Mouse (Mus musculus): ENCODE data around the gene Cyld. TPM values are rescaled to one million over a fixed set of nuclear protein-coding genes. Genes with fewer than 3 reads are reported as not detected.
A peak's percentile ranks its signal among the peaks of the same experiment; 100 is the strongest.
"Not testable (repeated sequence)": the region's sequence is repeated elsewhere in the genome, so short reads cannot be mapped to it uniquely, and the experiment has no call there.

Cyld gene
- polyA plus RNA-seq, 1 experiment: 8.9 TPM

DNA sequence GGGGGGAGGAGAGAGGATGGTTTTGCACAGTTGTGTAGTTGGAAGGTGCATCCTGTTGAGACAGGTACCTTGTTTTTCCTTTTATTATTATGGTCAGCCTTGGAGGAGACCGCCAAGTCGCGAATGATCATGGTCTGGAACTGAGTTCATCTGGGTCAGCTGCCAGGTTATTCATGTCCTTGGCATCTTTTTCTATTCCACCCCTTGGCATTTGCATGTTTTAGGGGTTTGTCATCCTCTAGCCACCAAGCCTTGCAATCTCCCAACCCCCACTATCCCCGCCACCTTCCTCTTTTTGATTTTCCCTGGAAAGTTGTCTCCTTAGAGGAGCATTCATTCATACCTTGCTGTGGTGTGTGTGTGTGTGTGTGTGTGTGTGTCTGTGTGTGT lies 809 bp downstream of the Cyld start:
- Histone ChIP-seq H3K4me1 (ENCODE audit: control insufficient read depth, insufficient read depth, insufficient read length, low read length) (no peaks in the 10 kb centered on the region; the same call in 1 of the 2 replicates), H3K27ac (replicated peaks; ENCODE audit: low read depth, low read length) (peak overlapping the region; percentile 55; the same call in 1 of the 2 replicates), H3K4me3 (ENCODE audit: insufficient read depth, low read depth, low read length) (peak overlapping the region; percentile 86)

DNA sequence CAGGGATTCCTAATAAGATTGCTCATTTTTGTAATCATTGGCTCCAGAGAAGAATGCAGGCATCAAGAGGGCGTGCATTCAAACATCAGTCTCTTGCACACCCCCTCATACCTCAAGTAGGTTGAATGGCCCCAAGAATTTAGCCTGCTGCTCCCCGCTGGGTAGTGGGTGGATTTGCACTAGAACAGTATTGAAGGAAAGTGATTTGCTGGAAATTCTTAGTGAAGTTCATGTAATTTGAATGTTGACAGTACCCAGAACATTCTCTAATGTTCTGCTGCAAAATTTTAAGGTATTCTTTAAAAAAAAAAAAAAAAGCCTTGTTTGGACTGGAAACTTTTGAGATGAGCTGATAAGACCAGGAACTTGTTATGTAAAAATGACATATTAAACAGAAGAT lies 1.2 kb downstream of the Cyld start:
- H3K4me3 ChIP-seq (ENCODE audit: insufficient read depth, low read depth, low read length): peak overlapping the region; percentile 86
- H3K27ac ChIP-seq (replicated peaks; ENCODE audit: low read depth, low read length): no peak overlapping the region
- no peaks in the 10 kb centered on the region; the same call in 1 of the 2 replicates for H3K4me1 ChIP-seq (ENCODE audit: control insufficient read depth, insufficient read depth, insufficient read length, low read length)

DNA sequence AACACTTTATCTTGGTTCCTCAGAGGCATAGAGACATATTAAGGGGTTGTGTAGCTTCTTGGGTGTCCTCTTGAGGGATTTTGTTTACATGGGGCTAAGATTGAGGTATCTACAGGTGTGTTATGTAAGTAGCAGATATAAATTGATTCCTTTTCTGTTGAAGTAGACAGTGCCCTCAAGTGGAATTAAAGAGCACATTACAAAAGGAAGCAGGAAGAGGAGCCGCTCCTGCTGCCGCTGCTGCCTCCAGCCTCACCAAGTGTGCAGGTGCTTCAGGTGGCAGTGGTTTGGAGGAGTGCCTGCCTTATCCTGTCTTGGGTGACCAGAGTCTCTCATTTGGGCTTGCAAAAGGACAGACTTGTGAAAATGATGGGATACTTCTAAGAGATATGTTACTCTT lies 4.8 kb downstream of the Cyld start:
- H3K4me3 ChIP-seq (ENCODE audit: insufficient read depth, low read depth, low read length): no peak overlapping the region
- no peaks in the 10 kb centered on the region; the same call in 1 of the 2 replicates for H3K4me1 ChIP-seq (ENCODE audit: control insufficient read depth, insufficient read depth, insufficient read length, low read length)
- H3K27ac ChIP-seq (replicated peaks; ENCODE audit: low read depth, low read length): no peak overlapping the region

DNA sequence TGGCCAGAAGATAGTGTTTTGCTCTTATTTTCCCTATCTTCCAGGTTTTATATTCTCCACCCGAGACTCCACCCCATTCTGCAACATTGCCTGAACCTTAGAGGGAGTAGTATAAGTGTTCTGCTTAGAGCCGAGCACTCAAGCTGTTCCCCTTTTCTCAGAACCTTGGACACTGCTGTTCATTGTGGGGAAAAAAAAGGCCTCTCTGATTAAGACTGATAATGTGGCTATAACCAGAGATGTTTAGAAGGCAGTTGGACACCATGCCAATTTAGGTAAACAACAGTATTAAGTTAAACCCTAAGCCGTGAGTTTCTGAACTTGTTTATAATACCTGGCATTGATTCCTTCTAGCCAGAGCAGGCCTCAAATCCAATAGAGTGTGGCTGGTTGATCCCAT lies 6.0 kb downstream of the Cyld start:
- H3K4me1 ChIP-seq (ENCODE audit: control insufficient read depth, insufficient read depth, insufficient read length, low read length): no peaks in the 10 kb centered on the region; the same call in 1 of the 2 replicates
- no peak overlapping the region for H3K4me3 ChIP-seq (ENCODE audit: insufficient read depth, low read depth, low read length)
- no peak overlapping the region for H3K27ac ChIP-seq (replicated peaks; ENCODE audit: low read depth, low read length)

DNA sequence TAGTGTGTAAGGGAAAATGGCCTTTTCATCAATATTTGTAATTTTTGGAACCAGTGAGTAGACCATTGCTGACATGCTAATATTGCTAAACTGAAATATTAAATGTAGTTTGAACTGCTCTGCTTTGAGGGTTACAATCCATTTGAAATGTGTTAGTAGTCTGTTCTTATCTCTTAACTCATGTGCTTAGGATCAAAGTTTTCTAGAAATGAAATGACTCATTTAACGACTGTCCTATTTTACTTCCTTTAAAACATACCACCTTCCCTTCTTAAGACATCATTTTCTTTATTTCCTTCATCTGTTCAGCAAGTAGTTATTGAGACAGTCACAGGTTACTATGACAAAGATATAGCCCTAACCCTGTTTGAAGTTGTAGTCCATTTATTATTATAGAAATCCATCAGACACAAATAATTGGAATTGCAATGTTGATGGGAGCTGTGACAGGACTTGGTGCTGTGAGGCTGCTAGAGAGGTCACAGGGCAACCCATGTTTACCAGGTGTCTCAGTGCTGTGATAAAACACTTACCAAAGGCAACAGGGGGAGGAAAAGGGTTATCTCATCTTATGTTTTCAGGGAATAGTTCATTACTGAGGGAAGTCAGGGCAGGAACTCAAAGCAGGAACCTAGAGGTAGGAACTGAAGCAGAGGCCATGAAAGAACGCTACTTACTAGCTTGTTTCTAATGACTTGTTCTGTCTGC lies 26.6 kb downstream of the Cyld start:
- no peak overlapping the region for H3K27ac ChIP-seq (replicated peaks; ENCODE audit: low read depth, low read length)
- H3K4me1 ChIP-seq (ENCODE audit: control insufficient read depth, insufficient read depth, insufficient read length, low read length): no peaks in the 10 kb centered on the region
- H3K4me3 ChIP-seq (ENCODE audit: insufficient read depth, low read depth, low read length): no peak overlapping the region

DNA sequence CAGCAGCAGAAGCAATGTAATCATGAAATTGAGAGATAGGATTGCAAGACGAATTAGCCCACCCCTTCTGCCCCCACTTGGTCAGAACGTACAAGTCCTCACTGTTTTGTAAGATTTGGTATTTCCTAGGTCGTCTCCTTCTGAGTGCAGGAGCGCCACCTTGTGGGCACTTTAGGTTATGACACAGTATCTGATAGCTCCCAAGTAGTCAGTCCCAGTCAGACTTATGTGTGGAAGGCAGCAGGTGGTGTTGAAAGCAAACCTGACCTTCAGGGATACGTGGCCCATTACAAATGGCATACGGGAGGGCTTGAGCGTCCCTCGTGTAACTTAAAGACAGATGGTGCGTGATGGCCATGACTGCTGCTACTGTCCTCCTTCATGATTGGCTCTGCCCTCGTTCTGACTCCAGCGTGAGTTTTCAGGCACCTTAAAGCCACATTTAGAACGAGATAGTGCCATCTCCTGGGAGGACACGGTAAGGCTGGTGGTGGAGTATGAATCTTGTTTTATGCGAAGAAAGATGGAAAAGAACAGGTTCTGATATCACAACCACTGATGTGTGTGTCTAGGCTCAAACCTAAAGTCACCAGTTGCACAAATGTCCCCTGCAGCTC lies 58.5 kb downstream of the Cyld start:
- Histone ChIP-seq H3K4me3 (ENCODE audit: insufficient read depth, low read depth, low read length) (no peak overlapping the region), H3K27ac (replicated peaks; ENCODE audit: low read depth, low read length) (no peak overlapping the region), H3K4me1 (ENCODE audit: control insufficient read depth, insufficient read depth, insufficient read length, low read length) (no peaks in the 10 kb centered on the region)

DNA sequence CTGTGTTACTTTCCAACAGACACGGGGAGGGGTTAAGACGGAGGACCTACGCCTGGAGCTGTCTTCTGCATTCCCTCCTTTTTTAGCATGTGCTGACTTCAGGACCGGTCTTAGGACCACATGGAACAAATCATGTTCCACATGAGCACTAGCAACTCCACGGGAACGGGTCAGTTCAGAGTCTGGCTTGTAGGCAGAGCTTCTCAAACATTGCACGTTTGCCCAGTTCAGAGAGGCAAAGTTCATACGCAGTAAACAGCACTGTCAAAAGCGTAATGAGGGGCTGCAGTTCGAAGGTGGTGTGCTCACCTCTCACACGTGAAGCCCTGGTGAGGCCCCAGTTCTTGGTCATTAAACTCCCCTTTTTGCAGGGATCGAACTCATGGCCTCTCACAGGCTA lies 65.2 kb downstream of the Cyld start:
- Histone ChIP-seq H3K4me3 (ENCODE audit: insufficient read depth, low read depth, low read length) (no peak overlapping the region), H3K4me1 (ENCODE audit: control insufficient read depth, insufficient read depth, insufficient read length, low read length) (no peaks in the 10 kb centered on the region), H3K27ac (replicated peaks; ENCODE audit: low read depth, low read length) (no peak overlapping the region)

DNA sequence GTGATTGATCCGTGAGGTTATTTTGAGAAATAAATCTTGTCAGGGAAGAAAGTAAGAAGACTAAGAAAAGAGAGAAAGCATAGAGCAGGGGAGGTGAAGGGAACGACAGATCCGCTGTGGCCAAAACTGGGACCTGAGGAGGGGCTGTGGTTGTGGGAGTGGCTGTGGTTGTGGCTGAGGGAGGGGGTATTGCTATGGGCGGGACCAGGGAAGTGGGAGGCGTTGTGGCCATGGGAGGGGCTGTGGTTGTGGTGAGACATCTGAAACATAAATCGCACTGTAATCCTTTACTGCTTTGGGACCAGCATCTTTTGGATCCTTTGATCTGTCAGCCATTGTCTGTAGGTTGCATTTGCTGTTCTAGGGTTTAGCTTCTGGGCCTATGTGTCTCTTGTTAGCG lies 74.4 kb downstream of the Cyld start:
- H3K4me3 ChIP-seq (ENCODE audit: insufficient read depth, low read depth, low read length): no peak overlapping the region
- no peaks in the 10 kb centered on the region for H3K4me1 ChIP-seq (ENCODE audit: control insufficient read depth, insufficient read depth, insufficient read length, low read length)
- no peak overlapping the region for H3K27ac ChIP-seq (replicated peaks; ENCODE audit: low read depth, low read length)

DNA sequence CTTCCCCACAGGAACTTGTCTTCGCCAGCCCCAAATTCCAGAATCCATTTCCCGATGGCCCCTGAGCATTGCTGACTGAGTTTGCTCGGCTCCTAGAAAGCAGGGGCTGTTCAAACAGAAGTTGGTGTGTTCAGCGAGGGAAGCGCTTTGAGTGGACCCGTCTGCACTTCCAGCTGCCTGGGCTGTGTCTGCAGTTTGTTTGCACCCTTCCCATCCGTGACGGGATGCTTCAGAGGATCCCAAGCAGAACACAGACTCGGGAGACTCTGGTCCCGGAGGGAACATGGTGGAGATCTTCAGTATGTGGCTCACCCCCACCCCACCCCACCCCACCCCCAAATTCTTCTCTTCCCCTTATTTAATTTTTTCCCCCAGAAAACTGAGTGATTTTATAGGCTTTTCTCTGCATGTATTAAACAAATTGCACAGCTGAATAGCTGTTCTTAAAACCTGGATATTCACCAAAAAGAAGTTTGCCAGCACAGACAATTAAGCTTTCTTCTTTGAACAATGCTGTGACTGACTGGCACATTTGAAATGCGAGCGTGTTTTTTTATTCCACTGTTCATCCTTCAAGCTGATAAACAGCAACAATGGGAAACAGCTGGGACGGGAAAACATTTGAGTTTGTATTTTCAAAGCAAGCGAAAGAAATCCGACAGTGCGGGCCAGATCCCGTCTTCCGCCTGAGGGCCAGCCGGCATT lies 77.9 kb downstream of the Cyld start:
- Histone ChIP-seq H3K4me1 (ENCODE audit: control insufficient read depth, insufficient read depth, insufficient read length, low read length) (no peaks in the 10 kb centered on the region), H3K4me3 (ENCODE audit: insufficient read depth, low read depth, low read length) (no peak overlapping the region), H3K27ac (replicated peaks; ENCODE audit: low read depth, low read length) (no peak overlapping the region)

DNA sequence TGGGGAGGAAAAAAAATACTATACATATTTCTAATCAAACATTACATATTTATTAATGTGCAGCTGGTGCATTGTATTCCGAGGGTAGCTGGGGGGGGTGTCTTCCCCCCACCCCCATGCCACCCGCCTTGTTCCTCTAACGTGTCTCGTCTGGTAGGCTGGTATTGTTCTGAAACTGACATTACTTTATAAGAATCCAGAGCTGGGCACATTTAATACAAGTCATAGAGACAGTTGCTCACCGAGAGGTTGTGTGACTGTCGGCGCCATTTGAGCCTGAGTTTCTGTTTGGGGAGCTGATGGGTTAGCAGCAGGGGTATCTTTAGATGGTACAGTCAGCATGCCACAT lies 78.4 kb downstream of the Cyld start:
- Histone ChIP-seq H3K27ac (replicated peaks; ENCODE audit: low read depth, low read length) (no peak overlapping the region), H3K4me1 (ENCODE audit: control insufficient read depth, insufficient read depth, insufficient read length, low read length) (no peaks in the 10 kb centered on the region), H3K4me3 (ENCODE audit: insufficient read depth, low read depth, low read length) (no peak overlapping the region)

DNA sequence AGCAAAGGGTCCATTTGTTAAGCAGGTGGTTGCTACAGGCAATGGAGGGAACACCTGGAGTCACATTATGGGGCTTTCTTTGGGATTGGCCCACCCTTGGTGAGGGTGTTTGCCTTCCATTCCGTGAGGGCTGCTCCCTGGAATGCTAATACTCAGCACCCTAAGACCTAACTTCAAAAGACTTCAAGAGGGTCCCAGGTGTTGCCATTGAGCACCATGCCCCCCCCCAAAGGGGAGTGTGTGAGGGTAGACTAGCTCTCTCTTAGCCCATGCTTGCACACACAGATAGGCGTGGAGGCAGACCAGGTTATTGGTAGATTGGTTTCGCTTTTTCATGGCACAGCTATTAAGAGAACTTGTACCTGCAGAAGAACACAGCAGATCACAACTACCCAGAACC lies 83.3 kb downstream of the Cyld start:
- H3K27ac ChIP-seq (replicated peaks; ENCODE audit: low read depth, low read length): no peak overlapping the region
- no peaks in the 10 kb centered on the region for H3K4me1 ChIP-seq (ENCODE audit: control insufficient read depth, insufficient read depth, insufficient read length, low read length)
- H3K4me3 ChIP-seq (ENCODE audit: insufficient read depth, low read depth, low read length): no peak overlapping the region

DNA sequence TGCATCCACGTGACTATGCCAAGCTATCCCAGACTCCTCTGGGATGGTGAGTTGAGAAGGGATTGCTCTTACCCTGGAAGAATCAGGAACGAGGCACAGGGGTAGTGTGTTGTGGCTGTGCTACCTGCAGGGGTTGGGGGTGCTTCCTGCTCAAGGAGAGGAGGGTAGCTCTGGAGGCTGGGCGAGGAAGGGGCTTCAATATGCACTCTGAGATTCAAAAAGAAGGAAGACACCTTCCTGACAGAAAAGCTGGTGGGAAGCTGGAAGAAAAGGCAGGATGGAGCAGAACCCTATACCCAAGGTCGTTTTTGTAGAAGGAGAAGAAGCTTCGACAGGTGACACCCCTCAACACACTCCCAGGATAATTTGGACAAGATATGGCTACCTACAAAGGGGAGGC lies 84.5 kb downstream of the Cyld start:
- Histone ChIP-seq H3K4me3 (ENCODE audit: insufficient read depth, low read depth, low read length) (no peak overlapping the region), H3K4me1 (ENCODE audit: control insufficient read depth, insufficient read depth, insufficient read length, low read length) (no peaks in the 10 kb centered on the region), H3K27ac (replicated peaks; ENCODE audit: low read depth, low read length) (no peak overlapping the region)

DNA sequence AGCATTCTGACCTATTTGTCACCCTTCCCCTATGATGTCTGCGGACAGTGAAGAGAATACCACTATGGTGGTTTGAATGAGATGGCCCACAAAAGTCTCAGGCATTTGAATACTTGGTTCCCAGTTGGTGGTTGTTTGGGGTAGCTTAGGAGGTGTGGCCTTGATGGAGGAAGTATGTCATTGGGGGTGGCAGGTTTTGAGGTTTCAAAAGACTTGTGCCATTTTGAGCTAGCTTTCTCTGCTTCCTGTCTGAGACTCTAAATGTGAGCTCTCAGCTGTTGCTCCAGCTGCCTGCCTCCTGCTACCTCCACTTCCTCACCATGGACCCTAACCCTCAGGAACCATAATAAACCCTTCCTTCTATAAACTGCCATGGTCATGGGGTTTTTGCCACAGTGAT lies 86.9 kb downstream of the Cyld start:
- Histone ChIP-seq H3K4me3 (ENCODE audit: insufficient read depth, low read depth, low read length) (no peak overlapping the region), H3K27ac (replicated peaks; ENCODE audit: low read depth, low read length) (no peak overlapping the region), H3K4me1 (ENCODE audit: control insufficient read depth, insufficient read depth, insufficient read length, low read length) (no peaks in the 10 kb centered on the region)

DNA sequence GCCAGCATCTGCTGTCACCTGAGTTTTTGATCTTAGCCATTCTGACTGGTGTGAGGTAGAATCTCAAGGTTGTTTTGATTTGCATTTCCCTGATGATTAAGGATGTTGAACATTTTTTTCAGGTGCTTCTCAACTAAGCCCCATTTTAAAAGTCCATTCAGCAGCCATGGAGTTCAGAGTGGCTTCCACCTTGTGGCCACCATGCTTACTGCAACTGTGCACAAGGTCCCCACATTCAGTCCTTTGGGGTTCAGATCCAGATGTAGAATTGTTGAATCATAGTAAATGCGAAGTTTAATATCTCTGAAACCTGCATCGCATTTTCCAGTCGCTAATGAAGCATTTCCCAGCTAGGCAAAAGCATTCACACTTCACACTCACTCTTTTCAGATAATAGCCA lies 91.5 kb downstream of the Cyld start:
- H3K4me1 ChIP-seq (ENCODE audit: control insufficient read depth, insufficient read depth, insufficient read length, low read length); H3K27ac ChIP-seq (replicated peaks; ENCODE audit: low read depth, low read length); H3K4me3 ChIP-seq (ENCODE audit: insufficient read depth, low read depth, low read length): not testable (repeated sequence)

DNA sequence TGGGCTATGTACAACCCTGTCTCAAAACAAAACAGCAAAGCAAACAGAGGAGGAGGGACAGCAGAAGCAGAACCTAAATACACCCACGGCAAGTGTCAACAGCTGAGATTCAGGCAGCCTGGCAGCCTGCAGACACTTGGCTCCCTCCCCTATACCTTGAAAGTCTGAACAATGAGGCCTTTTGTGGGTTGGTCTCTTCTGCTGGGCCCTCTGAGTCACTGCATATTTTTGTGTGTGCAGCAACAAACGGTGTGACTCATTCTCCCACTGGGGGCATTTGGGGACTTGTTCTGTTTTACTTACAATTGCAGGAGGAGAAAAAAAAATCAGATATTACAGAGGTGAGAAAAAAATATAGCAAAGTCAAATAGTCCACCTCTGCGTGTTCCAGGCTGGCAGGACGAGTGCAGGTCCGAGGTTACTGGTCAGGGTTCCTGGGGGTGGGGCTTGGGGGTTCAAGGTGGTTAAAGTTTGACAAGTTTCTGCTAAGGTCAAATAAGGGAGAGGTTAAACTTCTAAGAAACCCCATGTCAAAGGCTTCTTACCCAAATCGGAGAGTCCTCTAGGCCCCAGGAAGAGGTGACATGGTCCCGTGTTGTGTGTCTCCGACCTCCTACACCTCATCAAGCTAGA lies 96.0 kb downstream of the Cyld start:
- no peak overlapping the region for H3K4me3 ChIP-seq (ENCODE audit: insufficient read depth, low read depth, low read length)

More for the DNA sequence above, 96.0 kb downstream of the Cyld start:
- Histone ChIP-seq H3K4me1 (ENCODE audit: control insufficient read depth, insufficient read depth, insufficient read length, low read length) (no peaks in the 10 kb centered on the region), H3K27ac (replicated peaks; ENCODE audit: low read depth, low read length) (no peak overlapping the region)

All from brown adipose tissue, adult 24 weeks (tissue).